Mouse (Mus musculus) liver, embryonic 14.5 days (tissue): ENCODE data around the gene Calu. TPM values are rescaled to one million over a fixed set of nuclear protein-coding genes. Genes with fewer than 3 reads are reported as not detected.

Source experiments
- ATAC-seq: fragments of 200-750 bp; cut with Nextera tagmentation; 2 replicates; pipeline ENCODE4 v1.8.0; 2017; ENCODE audit warnings: moderate number of reproducible peaks, mild to moderate bottlenecking, moderate library complexity; ENCODE audit not compliant: insufficient read depth
- DNase-seq, 3 experiments: peaks; one replicate each; pipeline ENCODE4 v3.0.0-alpha.2; 2012 to 2013; ENCODE audit warnings: low read depth in 3 of 3, low spot score in 3 of 3
- H3K27ac ChIP-seq: fragments of 300-500 bp; sonication (generic); 2 replicates; pipeline ENCODE4 v1.5.1; 2014; ENCODE audit warnings: moderate library complexity, mild to moderate bottlenecking, control low read depth, inconsistent platforms
- H3K27me3 ChIP-seq: fragments of 300-500 bp; sonication (generic); 2 replicates; pipeline ENCODE4 v1.6.1; 2014; ENCODE audit warnings: mild to moderate bottlenecking, low read length, moderate library complexity; ENCODE audit not compliant: control insufficient read depth, insufficient read depth
- H3K36me3 ChIP-seq: fragments of 300-500 bp; sonication (generic); replicated peaks from 2 replicates; pipeline ENCODE4 v1.6.1; 2014; ENCODE audit warnings: low read depth; ENCODE audit not compliant: control insufficient read depth, insufficient read depth
- H3K4me1 ChIP-seq, 2 experiments: fragments of 200-500 bp in 1 of 2; fragments of 300-500 bp in 1 of 2; sonication (generic) in 1 of 2; replicated peaks; 2 replicates each; pipeline ENCODE4 v1.6.1; 2012 to 2014; ENCODE audit warnings: antibody characterized with exemption in 1 of 2, inconsistent platforms in 1 of 2, low read length in 1 of 2; ENCODE audit not compliant: control insufficient read depth in 2 of 2, insufficient read depth in 2 of 2
- H3K4me2 ChIP-seq: fragments of 300-500 bp; sonication (generic); 2 replicates; pipeline ENCODE4 v1.6.1; 2014; ENCODE audit warnings: low read depth, mild to moderate bottlenecking, control low read depth, moderate library complexity
- H3K4me3 ChIP-seq, 2 experiments: fragments of 200-500 bp in 1 of 2; fragments of 300-500 bp in 1 of 2; sonication (generic) in 1 of 2; 2 replicates each; pipeline ENCODE4 v1.5.1; 2012 to 2014; ENCODE audit warnings: low read depth in 2 of 2, low read length in 2 of 2, mild to moderate bottlenecking in 2 of 2, control low read depth in 1 of 2, inconsistent platforms in 1 of 2, moderate library complexity in 1 of 2; ENCODE audit not compliant: insufficient read depth in 1 of 2
- H3K9ac ChIP-seq: fragments of 300-500 bp; sonication (generic); replicated peaks from 2 replicates; pipeline ENCODE4 v1.6.1; 2014; ENCODE audit warnings: mild to moderate bottlenecking, control low read depth, moderate library complexity
- H3K9me3 ChIP-seq: fragments of 300-500 bp; sonication (generic); 2 replicates; pipeline ENCODE4 v1.6.1; 2016; ENCODE audit warnings: low read length, mixed read lengths; ENCODE audit not compliant: control insufficient read depth
- CTCF ChIP-seq: IDR thresholded peaks from 2 replicates; pipeline ENCODE4 v1.5.1; 2016; ENCODE audit warnings: antibody characterized with exemption, low read depth, control low read depth
- EP300 ChIP-seq: IDR thresholded peaks from 2 replicates; pipeline ENCODE4 v1.6.1; 2016; ENCODE audit warnings: antibody characterized with exemption, low read depth
- WGBS: fragments of 180-500 bp; shearing (Covaris S2); extraction: QIAGEN DNeasy Blood & Tissue Kit; methylation state at CpG from one replicate; pipeline ENCODE4 v1.1.7; 2014; ENCODE audit not compliant: insufficient replicate concordance; 5-methylcytosine and 5-hydroxymethylcytosine counted together
- microRNA-seq: library from miRNA; unstranded; fragments of <30 nt; microRNA quantifications from one replicate; pipeline ENCODE4, GENCODE M21; 2016
- polyA plus RNA-seq, 2 experiments: library from polyadenylated mRNA; depleted of rRNA in 1 of 2; stranded (reverse) in 1 of 2; unstranded in 1 of 2; fragments of >200 nt; fragmentation: Nextera tagmentation in 1 of 2; extraction: Ambion mirVana in 1 of 2; gene quantifications; 2 replicates each; pipeline versions ENCODE4 v1.2.1 to v1.2.3; 2012 to 2014

Calu gene
- polyA plus RNA-seq, 2 experiments: 49.1 to 93.5 TPM

- 63% methylated on average over 6 of the region's 6 CpGs for WGBS
- H3K27ac ChIP-seq: no peak overlapping the region
- H3K9ac ChIP-seq: no peak overlapping the region
- no peak overlapping the region for H3K4me2 ChIP-seq
- H3K27me3 ChIP-seq: peaks cover under 1% of the 10 kb centered on the region
- DNase-seq (no peak), ATAC-seq (no peak)
- H3K9me3 ChIP-seq: no peaks in the 10 kb centered on the region
- no peaks in the 10 kb centered on the region for H3K4me1 ChIP-seq
- no peaks in the 10 kb centered on the region for H3K36me3 ChIP-seq
- TF ChIP-seq EP300 (no peak), CTCF (no peak)
- no peak overlapping the region for H3K4me3 ChIP-seq
Measured at GRCm38 (mm10) chr6:29426331-29426730, 78.5 kb downstream of the Calu start.

Small RNA genes within 50 kb of the gene (microRNA-seq; reads per million reads assigned to microRNA genes)
- gene Gm26220 (not detected), gene Gm44354 (not detected)

Other genes starting within 250 kb of the Calu start
- gene Rbm28, start 183.1 kb upstream of the Calu start, polyA plus RNA-seq (2012; rRNA removed): 6.8 and 11.6 TPM in 2 replicates
- 9.9 and 13.8 TPM in 2 replicates for gene Rbm28, start 183.1 kb upstream of the Calu start, polyA plus RNA-seq (2014; fragmentation: Nextera tagmentation; extraction: Ambion mirVana)
- gene Prrt4, start 168.5 kb upstream of the Calu start, polyA plus RNA-seq (2012; rRNA removed): 0.01 and 0.02 TPM in 2 replicates
- gene Prrt4, start 168.5 kb upstream of the Calu start, polyA plus RNA-seq (2014; fragmentation: Nextera tagmentation; extraction: Ambion mirVana): not detected in 2 replicates
- gene Impdh1, start 131.7 kb upstream of the Calu start, polyA plus RNA-seq (2012; rRNA removed): 5.2 and 5.3 TPM in 2 replicates
- 5.5 and 5.8 TPM in 2 replicates for gene Impdh1, start 131.7 kb upstream of the Calu start, polyA plus RNA-seq (2014; fragmentation: Nextera tagmentation; extraction: Ambion mirVana)
- gene Hilpda, start 75.6 kb upstream of the Calu start, polyA plus RNA-seq (2012; rRNA removed): 11.4 and 15.3 TPM in 2 replicates
- 14.4 and 14.7 TPM in 2 replicates for gene Hilpda, start 75.6 kb upstream of the Calu start, polyA plus RNA-seq (2014; fragmentation: Nextera tagmentation; extraction: Ambion mirVana)
- gene Fam71f2, start 68.5 kb upstream of the Calu start, polyA plus RNA-seq (2012; rRNA removed): 0.17 and 0.23 TPM in 2 replicates
- not detected in 2 replicates for gene Fam71f2, start 68.5 kb upstream of the Calu start, polyA plus RNA-seq (2014; fragmentation: Nextera tagmentation; extraction: Ambion mirVana)
- not detected in 2 replicates for gene Fam71f1, start 28.9 kb upstream of the Calu start, polyA plus RNA-seq (2012; rRNA removed)
- not detected in 2 replicates for gene Fam71f1, start 28.9 kb upstream of the Calu start, polyA plus RNA-seq (2014; fragmentation: Nextera tagmentation; extraction: Ambion mirVana)
- not detected in 2 replicates for gene Opn1sw, start 40.4 kb downstream of the Calu start, polyA plus RNA-seq (2012; rRNA removed)
- gene Opn1sw, start 40.4 kb downstream of the Calu start, polyA plus RNA-seq (2014; fragmentation: Nextera tagmentation; extraction: Ambion mirVana): 0.06 TPM in 1 of 2 replicates, not detected in the other
- 0.17 and 0.37 TPM in 2 replicates for gene Ccdc136, start 48.2 kb downstream of the Calu start, polyA plus RNA-seq (2012; rRNA removed)
- 0.09 and 0.27 TPM in 2 replicates for gene Ccdc136, start 48.2 kb downstream of the Calu start, polyA plus RNA-seq (2014; fragmentation: Nextera tagmentation; extraction: Ambion mirVana)
- gene Flnc, start 85.2 kb downstream of the Calu start, polyA plus RNA-seq (2012; rRNA removed): 0.23 and 0.30 TPM in 2 replicates
- gene Flnc, start 85.2 kb downstream of the Calu start, polyA plus RNA-seq (2014; fragmentation: Nextera tagmentation; extraction: Ambion mirVana): 0.14 and 0.33 TPM in 2 replicates
- gene Atp6v1f, start 119.6 kb downstream of the Calu start, polyA plus RNA-seq (2012; rRNA removed): 107 and 111 TPM in 2 replicates
- gene Atp6v1f, start 119.6 kb downstream of the Calu start, polyA plus RNA-seq (2014; fragmentation: Nextera tagmentation; extraction: Ambion mirVana): 137 and 139 TPM in 2 replicates
- 0.11 TPM in 1 of 2 replicates, not detected in the other for gene Atp6v1fnb, start 123.4 kb downstream of the Calu start, polyA plus RNA-seq (2012; rRNA removed)
- not detected in 2 replicates for gene Atp6v1fnb, start 123.4 kb downstream of the Calu start, polyA plus RNA-seq (2014; fragmentation: Nextera tagmentation; extraction: Ambion mirVana)
- gene Kcp, start 159.9 kb downstream of the Calu start, polyA plus RNA-seq (2012; rRNA removed): 2.0 and 2.6 TPM in 2 replicates
- 0.67 and 1.2 TPM in 2 replicates for gene Kcp, start 159.9 kb downstream of the Calu start, polyA plus RNA-seq (2014; fragmentation: Nextera tagmentation; extraction: Ambion mirVana)
- gene Irf5, start 178.6 kb downstream of the Calu start, polyA plus RNA-seq (2012; rRNA removed): 5.7 and 6.4 TPM in 2 replicates
- 5.5 and 6.8 TPM in 2 replicates for gene Irf5, start 178.6 kb downstream of the Calu start, polyA plus RNA-seq (2014; fragmentation: Nextera tagmentation; extraction: Ambion mirVana)